Mouse (Mus musculus) retina, postnatal 1 day (tissue): ENCODE measurements at regions not wholly inside any gene's neighbourhood (a gene's known extent, or its start where the extent isn't known, plus 50 kb on each side); places are given as distances from the start of the nearest gene placed in this dataset.

Experiments used
- DNase-seq: peaks from one replicate; pipeline ENCODE4 v3.0.0-alpha.2; 2012

DNA sequence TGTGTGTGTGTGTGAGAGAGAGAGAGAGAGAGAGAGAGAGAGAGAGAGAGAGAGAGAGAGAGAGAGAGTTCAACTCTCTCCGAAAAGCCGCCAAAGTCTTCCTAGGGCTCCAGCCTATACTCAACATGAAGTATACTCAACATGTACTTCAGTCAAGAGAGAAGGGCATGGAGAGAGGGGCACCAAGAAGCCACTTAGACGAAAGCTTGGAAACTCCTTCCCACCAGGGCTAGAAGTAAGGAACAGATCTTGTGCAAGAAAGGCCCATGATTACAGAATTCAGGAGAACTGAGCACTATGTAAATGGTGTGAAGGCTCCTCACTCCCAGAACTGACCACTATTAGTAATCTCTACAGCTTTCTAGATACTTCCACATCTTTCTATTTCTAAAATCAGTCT, 467.4 kb upstream of the Hs6st1 start:
- DNase-seq, result no peak

GRCm38 (mm10) chr1:35615131-35615530, 453.1 kb upstream of the Hs6st1 start:
- DNase-seq, result no peak

DNA sequence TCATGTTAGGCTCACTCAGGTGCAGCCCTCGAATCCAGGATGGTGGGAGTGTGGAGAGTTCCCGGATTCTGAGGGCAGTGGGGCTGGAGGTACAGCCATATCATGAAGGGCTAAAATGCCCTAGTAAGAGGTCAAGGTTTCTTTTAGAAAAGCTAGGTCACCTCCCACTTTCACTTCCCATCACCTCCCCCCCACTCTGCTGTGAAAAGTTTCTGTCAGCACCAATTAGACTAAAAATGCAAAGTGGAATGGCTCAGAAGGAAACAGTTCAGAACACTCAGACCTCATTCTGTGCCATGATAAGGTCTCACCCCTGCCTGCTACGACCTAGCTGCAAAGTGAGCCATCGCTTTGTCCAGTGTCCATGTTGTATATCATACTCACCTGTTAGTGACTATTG, 448.7 kb upstream of the Hs6st1 start:
- DNase-seq, result no peak

- DNase-seq, result no peak
Measured at GRCm38 (mm10) chr1:35642595-35642994, 425.6 kb upstream of the Hs6st1 start.

DNA sequence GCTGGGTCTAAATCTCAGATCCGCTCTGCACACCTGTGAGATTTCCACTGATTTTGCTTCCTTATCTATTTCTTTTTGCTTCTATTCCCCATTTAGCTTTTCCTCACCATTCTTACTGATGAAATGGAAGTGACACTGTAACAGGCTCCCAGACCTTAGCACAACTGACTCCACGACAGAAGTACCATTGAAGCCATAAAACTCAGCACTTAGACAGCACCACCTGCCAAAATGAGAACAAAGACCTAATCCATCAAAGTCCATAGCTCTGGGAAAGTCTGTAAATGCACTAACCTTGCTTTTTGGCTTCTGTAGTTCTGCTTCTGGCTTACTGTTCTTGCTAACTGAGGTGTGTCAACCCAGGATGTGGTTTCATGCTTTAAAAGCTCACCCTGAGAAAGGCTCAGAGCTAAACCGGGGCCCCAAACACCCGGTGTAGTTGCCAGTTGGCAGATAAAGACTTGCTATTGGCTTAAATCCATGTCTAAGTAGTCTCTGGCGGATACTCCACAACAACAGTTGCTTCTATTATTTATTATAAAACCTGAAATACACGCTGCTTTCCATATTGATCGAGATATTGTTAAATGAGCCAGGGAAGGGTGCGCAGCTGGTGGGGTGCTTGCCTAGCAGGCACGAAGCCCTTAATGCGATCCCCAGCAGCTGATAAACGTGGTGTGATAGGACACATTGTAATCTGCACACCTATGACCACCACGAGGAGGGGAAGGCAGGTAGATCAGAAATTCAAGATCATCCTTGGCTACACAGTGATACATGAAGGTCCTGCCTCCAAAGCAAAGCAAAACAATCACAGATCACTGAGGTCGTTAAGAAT, 414.9 kb upstream of the Hs6st1 start:
- no peak for DNase-seq

GRCm38 (mm10) chr1:35663006-35663405, 405.2 kb upstream of the Hs6st1 start:
- DNase-seq, result no peak

DNA sequence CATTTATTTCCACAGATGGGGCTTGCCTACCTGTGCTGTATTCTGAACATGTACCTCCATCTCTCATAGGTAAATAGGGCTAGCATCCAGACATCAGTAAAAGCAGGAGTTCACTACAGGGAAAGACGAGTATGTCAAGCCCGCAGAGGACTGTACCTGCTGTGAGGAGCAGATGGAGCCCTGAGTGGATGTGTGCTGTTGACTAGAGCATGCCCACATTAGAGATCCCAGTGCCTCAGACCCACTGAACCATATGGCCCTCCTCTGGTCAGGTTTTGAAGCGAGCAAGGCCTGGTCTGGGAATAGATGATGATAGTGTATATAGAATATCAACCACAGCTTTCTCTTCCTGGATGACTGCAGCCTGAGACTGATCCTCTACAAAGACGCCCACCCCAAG, 394.7 kb upstream of the Hs6st1 start:
- no peak for DNase-seq

DNA sequence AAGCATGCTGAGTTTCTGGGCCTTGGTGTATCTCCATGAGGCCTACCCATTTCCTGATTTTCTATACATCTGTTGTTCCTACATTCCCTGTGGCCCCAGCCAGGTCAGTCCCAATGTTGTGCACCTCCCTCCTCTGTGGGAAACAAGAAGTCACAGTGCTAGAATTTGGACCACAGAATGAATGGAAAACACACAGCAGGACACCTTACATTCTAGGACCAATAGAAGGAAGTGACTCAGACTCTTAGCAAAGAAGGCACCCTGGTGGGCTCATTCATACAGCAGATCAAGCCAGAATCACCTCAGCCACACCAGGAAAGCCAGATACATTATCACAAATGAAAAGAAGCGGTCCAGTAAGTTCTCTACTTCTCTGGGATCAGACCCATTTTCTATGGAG, 394.2 kb upstream of the Hs6st1 start:
- DNase-seq, result no peak

- no peak for DNase-seq
Measured at GRCm38 (mm10) chr1:35682511-35682949, 385.7 kb upstream of the Hs6st1 start.

DNA sequence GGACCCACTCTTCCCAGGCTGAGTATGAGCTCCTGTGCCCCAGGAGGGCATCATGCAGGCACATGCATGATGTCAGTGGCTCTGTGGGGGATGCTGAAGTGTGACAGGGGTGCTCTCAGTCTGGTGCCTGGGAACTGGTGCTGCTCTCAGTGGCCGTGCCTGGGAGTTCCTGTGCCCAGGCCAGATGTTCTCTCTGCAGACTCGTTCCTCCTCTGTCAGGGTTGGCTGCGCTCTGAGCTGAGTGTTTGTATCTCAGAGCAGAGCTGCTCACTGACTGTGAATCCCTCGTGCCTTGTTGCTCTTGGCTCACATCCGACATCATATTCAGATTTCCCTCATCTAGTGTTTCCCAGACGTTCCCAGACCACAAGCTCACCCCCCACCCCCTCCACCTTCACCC, 382.5 kb upstream of the Hs6st1 start:
- no peak for DNase-seq

DNA sequence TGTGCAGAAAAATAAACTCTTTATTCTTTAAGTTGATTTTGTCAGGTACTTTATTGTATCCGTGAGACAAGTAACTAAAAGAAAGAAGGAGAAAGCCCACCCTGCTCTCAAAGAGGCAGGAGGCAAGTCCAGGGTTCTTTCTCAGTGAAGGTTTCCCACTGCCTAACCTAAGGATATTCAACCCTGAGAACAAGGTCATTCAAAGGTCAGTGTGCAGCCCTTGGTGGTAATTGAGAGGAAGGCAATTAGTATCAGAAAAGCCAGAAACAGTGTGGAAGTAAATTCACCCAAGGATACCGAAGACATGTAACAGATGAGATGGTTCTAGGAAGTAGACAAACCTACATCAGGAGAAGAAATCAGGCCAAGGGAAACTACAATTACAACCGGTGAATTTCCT, 373.9 kb upstream of the Hs6st1 start:
- DNase-seq, result no peak

GRCm38 (mm10) chr1:35694775-35695591, 373.2 kb upstream of the Hs6st1 start:
- DNase-seq, result peak; percentile 43

DNA sequence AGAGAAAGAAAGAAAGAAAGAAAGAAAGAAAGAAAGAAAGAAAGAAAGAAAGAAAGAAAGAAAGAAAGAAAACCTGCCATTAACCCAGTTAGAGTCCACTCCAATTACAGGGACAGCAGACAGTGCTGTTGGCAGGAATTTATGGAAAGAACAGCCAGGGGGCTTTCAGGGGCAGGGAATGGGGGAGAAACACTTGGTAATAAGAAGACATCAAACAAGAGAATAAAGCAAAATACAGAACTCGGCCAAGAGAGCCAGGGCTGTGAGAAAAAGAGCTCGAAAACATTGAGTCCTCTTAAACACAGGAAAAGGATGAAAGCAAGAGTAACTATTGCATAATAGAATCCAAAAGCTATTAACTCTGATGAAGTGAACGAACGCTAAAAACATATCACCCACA, 371.0 kb upstream of the Hs6st1 start:
- DNase-seq, result no peak

- no peak for DNase-seq
Measured at GRCm38 (mm10) chr1:35697834-35698500, 370.2 kb upstream of the Hs6st1 start.

- no peak for DNase-seq
Measured at GRCm38 (mm10) chr1:35702585-35702984, 365.6 kb upstream of the Hs6st1 start.

DNA sequence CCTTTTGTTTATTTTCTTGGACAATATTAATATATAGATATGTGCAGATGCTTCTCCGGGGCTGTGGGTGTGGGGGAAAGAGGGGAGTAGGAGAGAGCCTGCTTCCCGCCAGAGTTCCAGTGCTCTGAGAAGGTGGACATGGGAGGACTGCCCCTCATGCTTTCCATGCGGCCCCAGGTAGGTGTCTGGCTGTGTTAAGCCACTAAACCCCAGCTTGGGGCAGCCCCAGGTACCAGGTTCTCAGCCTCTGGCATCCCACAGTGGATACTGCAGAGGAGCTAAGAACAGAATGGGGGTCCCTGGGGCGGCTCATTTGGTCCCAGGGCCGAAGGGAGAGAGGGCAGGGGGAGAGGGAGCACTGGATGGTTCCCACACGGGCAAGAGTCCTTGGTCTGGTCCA, 361.9 kb upstream of the Hs6st1 start:
- DNase-seq, result no peak

DNA sequence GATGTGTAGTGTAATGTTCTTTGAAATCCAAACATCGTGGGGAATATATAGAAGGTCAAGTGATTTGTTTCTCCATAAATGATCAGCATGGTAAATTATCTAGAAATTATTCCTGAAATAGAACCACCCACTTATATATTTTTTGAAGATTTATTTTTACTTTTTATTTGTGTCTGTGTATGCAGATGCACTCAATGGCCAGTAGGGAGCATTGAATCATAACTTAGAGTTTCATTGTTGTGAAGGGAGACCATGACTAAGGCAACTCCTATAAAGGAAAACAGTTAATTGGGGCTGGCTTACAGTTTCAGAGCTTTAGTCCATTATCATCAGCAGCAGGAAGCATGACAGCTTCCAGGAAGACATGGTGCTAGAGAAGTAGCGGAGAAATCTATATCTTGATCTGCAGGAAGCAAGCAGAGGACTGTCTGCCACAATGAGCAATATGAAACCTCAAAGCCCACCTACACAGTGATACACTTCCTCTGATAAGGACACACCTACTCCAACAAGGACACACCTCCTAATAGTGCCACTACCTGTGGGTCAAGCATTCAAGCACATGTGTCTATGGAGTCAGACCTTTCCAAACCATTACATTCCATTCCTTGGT, 359.9 kb upstream of the Hs6st1 start:
- no peak for DNase-seq

DNA sequence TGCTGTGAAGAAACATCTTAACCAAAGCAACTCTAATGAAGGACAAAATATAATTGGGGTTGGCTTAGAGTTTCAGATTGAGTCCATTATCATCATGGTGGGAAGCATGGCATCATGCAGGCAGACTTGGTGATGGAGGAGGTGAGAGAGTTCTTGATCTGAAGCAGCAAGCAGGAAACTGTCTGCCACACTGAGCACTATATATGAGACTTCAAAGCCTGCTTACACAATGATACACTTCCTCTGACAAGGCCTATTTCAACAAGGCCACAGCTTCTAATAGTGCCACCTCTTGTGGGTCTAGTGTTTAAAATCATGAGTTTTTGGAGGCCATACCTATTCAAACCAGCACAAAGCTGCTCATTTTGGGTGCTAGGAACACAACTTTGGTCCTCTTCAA, 359.0 kb upstream of the Hs6st1 start:
- no peak for DNase-seq

DNA sequence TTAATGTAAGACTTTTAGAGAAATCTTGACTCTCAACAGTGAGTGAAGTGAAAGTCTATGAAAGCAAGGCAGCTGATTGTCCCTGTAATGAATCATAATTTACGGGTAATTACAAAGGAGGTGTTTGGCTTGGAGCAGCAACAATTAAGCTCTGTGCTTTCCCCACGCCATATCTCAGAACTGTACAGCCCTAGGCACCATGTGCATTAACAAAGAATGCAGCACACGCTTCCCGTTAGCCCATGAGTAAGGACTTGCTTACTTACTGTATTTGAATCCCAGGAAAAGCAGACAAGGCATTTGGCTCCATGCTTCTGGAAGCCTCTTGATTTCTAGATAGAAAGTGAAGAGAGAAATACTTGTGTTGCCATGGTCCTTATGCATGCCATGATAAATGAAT, 354.2 kb upstream of the Hs6st1 start:
- DNase-seq, result no peak

- no peak for DNase-seq
Measured at GRCm38 (mm10) chr1:35715931-35716330, 352.3 kb upstream of the Hs6st1 start.

DNA sequence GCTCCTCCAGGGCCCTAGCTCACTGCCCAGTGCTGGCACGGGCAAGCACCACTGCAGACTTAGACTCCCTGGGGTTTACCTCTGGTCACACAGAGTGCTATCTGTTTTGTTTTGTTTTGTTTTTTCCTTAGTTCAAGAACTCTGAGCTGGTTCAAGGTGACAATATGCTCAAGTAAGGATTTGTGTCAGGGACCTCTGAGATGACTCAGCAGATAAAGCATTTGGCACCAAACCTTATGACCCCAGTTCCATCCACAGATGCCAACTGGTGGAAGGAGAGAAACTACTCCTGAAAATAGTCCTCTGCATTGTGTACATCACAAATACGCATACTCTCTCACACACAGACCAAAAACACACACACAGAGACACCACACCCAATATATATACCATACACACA, 351.0 kb upstream of the Hs6st1 start:
- no peak for DNase-seq

DNA sequence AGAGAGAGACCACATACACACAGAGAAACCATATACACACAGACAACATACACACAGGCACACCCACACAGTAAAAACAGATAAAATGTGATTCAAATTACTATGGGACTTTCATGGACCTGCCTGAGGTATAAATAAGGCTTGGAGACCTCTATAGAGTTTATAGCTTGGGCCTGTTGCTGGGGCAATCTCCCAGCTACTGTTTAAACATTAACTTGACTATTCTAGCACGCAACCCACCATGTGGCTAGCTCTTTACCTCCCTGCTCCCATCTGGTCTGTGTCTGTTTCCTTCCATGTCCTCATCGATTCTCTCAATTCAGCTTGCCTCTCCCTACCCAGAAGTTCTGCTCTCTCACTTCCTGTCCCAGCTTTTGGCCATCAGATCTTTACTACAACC, 350.5 kb upstream of the Hs6st1 start:
- no peak for DNase-seq

DNA sequence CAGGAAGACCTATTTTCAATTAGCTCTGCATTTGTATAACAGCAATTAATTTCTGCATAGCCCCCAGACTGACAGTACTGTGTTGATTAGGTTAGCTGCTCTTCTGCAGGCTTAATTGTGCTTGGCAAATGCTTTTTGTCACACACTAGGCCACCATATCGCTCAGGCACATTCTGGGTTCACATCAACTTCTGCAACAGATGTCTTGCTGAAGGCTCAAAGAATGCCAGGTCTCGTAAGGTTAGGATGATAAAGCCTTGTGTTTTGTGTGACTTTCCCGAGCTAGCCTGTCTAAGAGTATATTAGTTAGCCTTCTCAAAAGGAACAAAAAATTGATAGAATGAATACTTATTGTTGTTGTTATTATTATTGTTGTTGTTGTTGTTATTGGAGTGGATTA, 348.1 kb upstream of the Hs6st1 start:
- no peak for DNase-seq
